Mouse (Mus musculus) lung, postnatal 10 days (tissue): Measurements from ENCODE around the gene Prl2c5.
"Not testable (repeated sequence)": the region's sequence is repeated elsewhere in the genome, so short reads cannot be mapped to it uniquely, and the experiment has no call there.

ENCODE experiments used
- DNase-seq: peaks from one replicate; pipeline ENCODE4 v3.0.0; 2021

Gene Prl2c5

GRCm38 (mm10) chr13:13182415-13182814 is at the start of gene Prl2c5:
Gene Prl2c5, plus strand, starts transcription at chr13:13182715.
- DNase-seq, result not testable (repeated sequence)

GRCm38 (mm10) chr13:13162777-13163485 is 19.6 kb upstream of the Prl2c5 start:
- not testable (repeated sequence) for DNase-seq

GRCm38 (mm10) chr13:13168631-13169030 is 13.9 kb upstream of the Prl2c5 start:
- DNase-seq, result not testable (repeated sequence)

- not testable (repeated sequence) for DNase-seq
These were observed 8.8 kb upstream of the Prl2c5 start for GRCm38 (mm10) chr13:13173616-13174136.

GRCm38 (mm10) chr13:13175736-13176135 is 6.8 kb upstream of the Prl2c5 start:
- DNase-seq, result not testable (repeated sequence)

GRCm38 (mm10) chr13:13211168-13211567 is 28.7 kb downstream of the Prl2c5 start:
- not testable (repeated sequence) for DNase-seq

GRCm38 (mm10) chr13:13216363-13216762 is 33.8 kb downstream of the Prl2c5 start:
- not testable (repeated sequence) for DNase-seq

GRCm38 (mm10) chr13:13220231-13220630 is 37.7 kb downstream of the Prl2c5 start:
- not testable (repeated sequence) for DNase-seq

- peak; percentile 66 for DNase-seq
These were observed 54.9 kb downstream of the Prl2c5 start for GRCm38 (mm10) chr13:13237456-13237855.
